Mouse (Mus musculus) heart, embryonic 15.5 days (tissue): ENCODE data around the gene Rbm20. TPM values are rescaled to one million over a fixed set of nuclear protein-coding genes. Genes with fewer than 3 reads are reported as not detected.
"Not testable (repeated sequence)": the region's sequence is repeated elsewhere in the genome, so short reads cannot be mapped to it uniquely, and the experiment has no call there.

Source experiments
- ATAC-seq: fragments of 200-750 bp; cut with Nextera tagmentation; replicated peaks from 2 replicates; pipeline ENCODE4 v1.8.0; 2017; ENCODE audit warnings: low read depth, moderate TSS enrichment; ENCODE audit not compliant: insufficient number of reproducible peaks, insufficient read depth, low FRiP score
- H3K27ac ChIP-seq: fragments of 300-500 bp; sonication (generic); 2 replicates; pipeline ENCODE4 v1.5.1; 2015; ENCODE audit warnings: mild to moderate bottlenecking, inconsistent platforms
- H3K27me3 ChIP-seq: fragments of 300-500 bp; sonication (generic); 2 replicates; pipeline ENCODE4 v1.6.1; 2015; ENCODE audit warnings: inconsistent platforms
- H3K36me3 ChIP-seq: fragments of 300-500 bp; sonication (generic); 2 replicates; pipeline ENCODE4 v1.6.1; 2015; ENCODE audit warnings: mild to moderate bottlenecking, inconsistent platforms
- H3K4me1 ChIP-seq: fragments of 300-500 bp; sonication (generic); replicated peaks from 2 replicates; pipeline ENCODE4 v1.6.1; 2015; ENCODE audit warnings: inconsistent platforms
- H3K4me2 ChIP-seq: fragments of 300-500 bp; sonication (generic); 2 replicates; pipeline ENCODE4 v1.6.1; 2015; ENCODE audit warnings: inconsistent platforms, mild to moderate bottlenecking, moderate library complexity
- H3K4me3 ChIP-seq: fragments of 300-500 bp; sonication (generic); 2 replicates; pipeline ENCODE4 v1.5.1; 2015; ENCODE audit warnings: mild to moderate bottlenecking, inconsistent platforms
- H3K9ac ChIP-seq: fragments of 300-500 bp; sonication (generic); 2 replicates; pipeline ENCODE4 v1.6.1; 2015; ENCODE audit warnings: mild to moderate bottlenecking, inconsistent platforms
- H3K9me3 ChIP-seq: fragments of 300-500 bp; sonication (generic); replicated peaks from 2 replicates; pipeline ENCODE4 v1.6.1; 2016; ENCODE audit warnings: inconsistent platforms
- WGBS: fragments of 180-500 bp; shearing (Covaris S2); methylation state at CpG from one replicate; pipeline ENCODE4 v1.1.7; 2015; ENCODE audit warnings: mixed read lengths; 5-methylcytosine and 5-hydroxymethylcytosine counted together
- polyA plus RNA-seq: library from polyadenylated mRNA; unstranded; fragments of >200 nt; fragmentation: Nextera tagmentation; extraction: Ambion mirVana; gene quantifications from 2 replicates; pipeline ENCODE4 v1.2.1, GENCODE M21; 2015

The Rbm20 gene
- polyA plus RNA-seq, 1 experiment from 2014 or later, result 44.4 TPM

GRCm38 (mm10) chr19:53653624-53654467 lies 23.3 kb upstream of the Rbm20 start:
- Histone ChIP-seq H3K36me3 (no peaks in the 10 kb centered on the region), H3K4me1 (peaks cover 62% of the 10 kb centered on the region), H3K9me3 (no peaks in the 10 kb centered on the region), H3K9ac (peak overlapping the region; percentile 36), H3K27me3 (no peaks in the 10 kb centered on the region), H3K27ac (peak overlapping the region; percentile 94), H3K4me2 (peak overlapping the region; percentile 54), H3K4me3 (peak overlapping the region; percentile 19; the same call in 1 of the 2 replicates)
- peak; percentile 72 for ATAC-seq
- 40% methylated on average over 20 of the region's 20 CpGs for WGBS

GRCm38 (mm10) chr19:53656443-53656842 lies 20.7 kb upstream of the Rbm20 start:
- 83% methylated on average over 11 of the region's 11 CpGs for WGBS
- not testable (repeated sequence) for H3K27ac ChIP-seq, ATAC-seq, H3K36me3 ChIP-seq, H3K4me3 ChIP-seq, H3K27me3 ChIP-seq, H3K9ac ChIP-seq, H3K9me3 ChIP-seq, H3K4me2 ChIP-seq
- H3K4me1 ChIP-seq, result peaks cover 59% of the 10 kb centered on the region

GRCm38 (mm10) chr19:53657437-53657836 lies 19.7 kb upstream of the Rbm20 start:
- Histone ChIP-seq H3K4me2 (no peak overlapping the region), H3K4me3 (no peak overlapping the region)
- WGBS, result 53% methylated on average over 5 of the region's 5 CpGs

GRCm38 (mm10) chr19:53660722-53661420 lies 16.2 kb upstream of the Rbm20 start:
- peak overlapping the region; percentile 23 for H3K9ac ChIP-seq
- H3K4me1 ChIP-seq, result peaks cover 40% of the 10 kb centered on the region
- peak; percentile 85 for ATAC-seq
- peak overlapping the region; percentile 38 for H3K4me3 ChIP-seq
- WGBS, result 42% methylated on average over 9 of the region's 9 CpGs
- peak overlapping the region; percentile 55 for H3K4me2 ChIP-seq
- peak overlapping the region; percentile 91 for H3K27ac ChIP-seq
- H3K9me3 ChIP-seq, result no peaks in the 10 kb centered on the region
- H3K27me3 ChIP-seq, result no peaks in the 10 kb centered on the region
- no peaks in the 10 kb centered on the region for H3K36me3 ChIP-seq

More at GRCm38 (mm10) chr19:53657437-53657836, 19.7 kb upstream of the Rbm20 start:
- peaks cover 65% of the 10 kb centered on the region for H3K4me1 ChIP-seq
- H3K36me3 ChIP-seq, result no peaks in the 10 kb centered on the region
- H3K9ac ChIP-seq, result no peak overlapping the region
- no peak for ATAC-seq
- no peak overlapping the region for H3K27ac ChIP-seq
- H3K27me3 ChIP-seq, result no peaks in the 10 kb centered on the region
- no peaks in the 10 kb centered on the region for H3K9me3 ChIP-seq

GRCm38 (mm10) chr19:53661938-53662722 lies 15.0 kb upstream of the Rbm20 start:
- Histone ChIP-seq H3K4me1 (peaks cover 46% of the 10 kb centered on the region), H3K4me3 (peak overlapping the region; percentile 39), H3K4me2 (peak overlapping the region; percentile 59), H3K27ac (peak overlapping the region; percentile 87), H3K36me3 (no peaks in the 10 kb centered on the region), H3K9me3 (no peaks in the 10 kb centered on the region), H3K9ac (peak overlapping the region; percentile 51), H3K27me3 (no peaks in the 10 kb centered on the region)
- ATAC-seq, result 0 out of 2 replicates have a peak, but pooled peaks have one; percentile 25
- 39% methylated on average over 14 of the region's 14 CpGs for WGBS

- H3K4me2 ChIP-seq, result no peak overlapping the region
- no peak overlapping the region for H3K9ac ChIP-seq
- no peak for ATAC-seq
- WGBS, result 87% methylated on average over 9 of the region's 9 CpGs
- peaks cover 32% of the 10 kb centered on the region for H3K4me1 ChIP-seq
- H3K36me3 ChIP-seq, result no peaks in the 10 kb centered on the region
- H3K9me3 ChIP-seq, result no peaks in the 10 kb centered on the region
- H3K27ac ChIP-seq, result no peak overlapping the region
- no peaks in the 10 kb centered on the region for H3K27me3 ChIP-seq
- no peak overlapping the region for H3K4me3 ChIP-seq
These were observed 12.3 kb upstream of the Rbm20 start for GRCm38 (mm10) chr19:53664831-53665230.

GRCm38 (mm10) chr19:53665391-53665790 lies 11.7 kb upstream of the Rbm20 start:
- Histone ChIP-seq H3K27me3 (no peaks in the 10 kb centered on the region), H3K27ac (no peak overlapping the region), H3K4me1 (peaks cover 33% of the 10 kb centered on the region), H3K4me2 (no peak overlapping the region), H3K36me3 (no peaks in the 10 kb centered on the region), H3K9ac (no peak overlapping the region), H3K9me3 (no peaks in the 10 kb centered on the region), H3K4me3 (no peak overlapping the region)
- 88% methylated on average over 4 of the region's 4 CpGs for WGBS
- no peak for ATAC-seq

- H3K4me3 ChIP-seq, result no peak overlapping the region
- WGBS, result 34% methylated on average over 8 of the region's 8 CpGs
- H3K9me3 ChIP-seq, result no peaks in the 10 kb centered on the region
- H3K9ac ChIP-seq, result no peak overlapping the region
- ATAC-seq, result no peak
- H3K36me3 ChIP-seq, result no peaks in the 10 kb centered on the region
- no peak overlapping the region for H3K27ac ChIP-seq
- H3K4me2 ChIP-seq, result no peak overlapping the region
- H3K27me3 ChIP-seq, result no peaks in the 10 kb centered on the region
- H3K4me1 ChIP-seq, result peaks cover 40% of the 10 kb centered on the region
These were observed 10.4 kb upstream of the Rbm20 start for GRCm38 (mm10) chr19:53666708-53667107.

- H3K27ac ChIP-seq, result no peak overlapping the region
- 81% methylated on average over 7 of the region's 7 CpGs for WGBS
- no peaks in the 10 kb centered on the region for H3K36me3 ChIP-seq
- no peaks in the 10 kb centered on the region for H3K9me3 ChIP-seq
- H3K4me1 ChIP-seq, result peaks cover 39% of the 10 kb centered on the region
- no peak for ATAC-seq
- H3K4me3 ChIP-seq, result no peak overlapping the region
- H3K4me2 ChIP-seq, result no peak overlapping the region
- H3K9ac ChIP-seq, result no peak overlapping the region
- peaks cover 3% of the 10 kb centered on the region; the same call in 1 of the 2 replicates for H3K27me3 ChIP-seq
These were observed 8.3 kb upstream of the Rbm20 start for GRCm38 (mm10) chr19:53668821-53669220.

GRCm38 (mm10) chr19:53670625-53671141 lies 6.4 kb upstream of the Rbm20 start:
- peaks cover 43% of the 10 kb centered on the region for H3K4me1 ChIP-seq
- peak overlapping the region; percentile 83 for H3K27ac ChIP-seq
- H3K27me3 ChIP-seq, result peaks cover 3% of the 10 kb centered on the region; the same call in 1 of the 2 replicates
- H3K36me3 ChIP-seq, result no peaks in the 10 kb centered on the region
- peak overlapping the region; percentile 24; the same call in 1 of the 2 replicates for H3K9ac ChIP-seq
- no peak overlapping the region for H3K4me3 ChIP-seq
- WGBS, result 21% methylated on average over 12 of the region's 12 CpGs
- no peaks in the 10 kb centered on the region for H3K9me3 ChIP-seq
- ATAC-seq, result peak; percentile 71
- peak overlapping the region; percentile 27 for H3K4me2 ChIP-seq
